Comparison of ENCODE assay signal across 8 mouse cellular contexts in the genomic region with DNA sequence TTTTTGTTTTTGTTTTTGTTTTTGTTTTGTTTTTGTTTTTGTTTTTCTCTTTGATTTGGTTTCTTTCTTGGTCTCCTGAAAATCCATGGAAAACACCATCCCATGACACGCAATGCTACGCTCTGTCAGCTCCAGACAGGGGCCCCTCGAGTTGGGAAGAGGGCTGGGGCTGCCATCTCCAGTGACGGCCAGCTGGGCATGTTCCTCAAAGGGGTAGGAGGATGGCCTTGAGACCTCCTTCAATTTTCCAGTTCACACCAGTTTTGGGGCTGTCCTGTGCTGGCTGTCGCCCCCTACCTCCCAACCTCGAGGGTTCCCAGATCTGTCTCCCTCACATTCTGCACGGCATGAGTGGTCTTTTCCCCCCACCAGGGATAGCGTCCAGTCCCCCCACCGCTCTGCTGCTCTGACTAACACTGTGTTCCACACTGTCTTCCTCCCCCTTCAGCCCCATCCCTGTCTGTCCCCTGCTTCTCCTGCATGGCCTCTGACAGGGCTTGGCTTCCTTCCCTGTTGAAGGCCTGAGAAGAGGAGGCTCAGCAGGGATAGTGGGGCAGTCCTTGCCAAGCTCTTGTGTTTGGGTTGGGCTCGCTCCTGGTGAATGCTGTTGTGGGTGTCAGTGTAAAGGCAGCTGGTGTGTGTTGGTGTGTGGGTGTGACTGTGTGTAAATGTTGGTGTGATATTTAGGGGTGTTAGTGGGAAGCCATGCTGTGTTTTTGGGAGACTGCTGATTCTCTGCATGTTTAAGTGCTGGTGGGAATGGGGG. TPM values are rescaled to one million over a fixed set of nuclear protein-coding genes. Genes with fewer than 3 reads are reported as not detected.
DNase-seq lines count a peak whose midpoint lies in the region; ATAC-seq lines count a peak whose summit lies in the region.

No protein-coding gene starts in this region.

- H3K36me3 ChIP-seq in embryonic facial prominence, embryonic 15.5 days = no peaks in the 10 kb centered on the region
- H3K36me3 ChIP-seq in limb, embryonic 10.5 days = no peaks in the 10 kb centered on the region

- H3K27me3 ChIP-seq in embryonic facial prominence, embryonic 15.5 days = 0 out of 2 replicates have a peak, but pooled peaks cover 3% of the 10 kb centered on the region
- H3K27me3 ChIP-seq in limb, embryonic 10.5 days (ENCODE audit: low read depth, poor library complexity, severe bottlenecking) = peaks cover 24% of the 10 kb centered on the region

- no peak overlapping the region for H3K9ac ChIP-seq in embryonic facial prominence, embryonic 15.5 days

- DNase-seq in layer of hippocampus, adult 18-20 months (ENCODE audit: low spot score in 2 of 2) = peak; percentile 77 to 81
- DNase-seq in layer of hippocampus, postnatal 25 days (ENCODE audit: extremely low spot score in 1 of 2, low spot score in 1 of 2) = no peak
- DNase-seq in left cerebral cortex, adult 11 months (ENCODE audit: low spot score) = peak; percentile 68
- peak; percentile 72 to 83 for DNase-seq in right cerebral cortex, postnatal 10 days (ENCODE audit: low spot score in 2 of 2)
- DNase-seq in kidney, postnatal 4 days = no peak
- DNase-seq in limb, embryonic 10.5 days (ENCODE audit: low spot score) = no peak

- no peak overlapping the region for H3K4me3 ChIP-seq in embryonic facial prominence, embryonic 15.5 days (replicated peaks)
- H3K4me3 ChIP-seq in limb, embryonic 10.5 days = no peak overlapping the region

- 51% methylated on average over 10 of the region's 10 CpGs for WGBS in embryonic facial prominence, embryonic 15.5 days
- 52% methylated on average over 10 of the region's 10 CpGs for whole genome bisulfite sequencing in limb, embryonic 10.5 days

- 0 out of 2 replicates have a peak overlapping the region, but pooled peaks have one; percentile 4 for H3K27ac ChIP-seq in embryonic facial prominence, embryonic 15.5 days (replicated peaks)
- H3K27ac ChIP-seq in limb, embryonic 10.5 days = no peak overlapping the region

- no peak for ATAC-seq in embryonic facial prominence, embryonic 15.5 days (ENCODE audit: insufficient number of reproducible peaks, low FRiP score, low TSS enrichment, low read depth)
- ATAC-seq in megakaryocyte progenitor cell, adult 5-6 weeks (replicated peaks; ENCODE audit: poor library complexity) = no peak

- no peaks in the 10 kb centered on the region for H3K9me3 ChIP-seq in embryonic facial prominence, embryonic 15.5 days (replicated peaks)
- no peaks in the 10 kb centered on the region for H3K9me3 ChIP-seq in limb, embryonic 10.5 days (replicated peaks)

- peaks cover 11% of the 10 kb centered on the region for H3K4me1 ChIP-seq in embryonic facial prominence, embryonic 15.5 days
- H3K4me1 ChIP-seq in limb, embryonic 10.5 days = peaks cover 27% of the 10 kb centered on the region

- no peak overlapping the region for H3K4me2 ChIP-seq in embryonic facial prominence, embryonic 15.5 days (replicated peaks)

RNA-seq across cellular contexts. Expression of a gene that starts 46.0 kb away (rescaled TPM):
- 100 to 1,000 TPM; 415 to 436 TPM for total RNA-seq in layer of hippocampus, adult 18-20 months (2021)
- 100 to 1,000 TPM; 404 to 465 TPM for total RNA-seq in layer of hippocampus, postnatal 25 days (2021)
- 1.7 and 1.8 TPM in 2 replicates for polyA plus RNA-seq in embryonic facial prominence, embryonic 15.5 days (2015; fragmentation: Nextera tagmentation; extraction: Ambion mirVana)
- not detected in 2 replicates for total RNA-seq in megakaryocyte progenitor cell, adult 5-6 weeks (2015)
- not detected in 2 replicates for total RNA-seq in megakaryocyte progenitor cell, adult 5-6 weeks (2017)
- 0.78 and 1.5 TPM in 2 replicates for polyA plus RNA-seq in limb, embryonic 10.5 days (2016; fragmentation: Nextera tagmentation; extraction: Ambion mirVana)

Comparison
In these comparisons a context has a peak if more than half of its experiments do, and no peak if none do; other contexts are left out.
1. DNase-seq: peak in layer of hippocampus, adult 18-20 months (2 of 2), left cerebral cortex, adult 11 months (single experiment) and right cerebral cortex, postnatal 10 days (2 of 2); none in layer of hippocampus, postnatal 25 days (0 of 2), kidney, postnatal 4 days (0 of 2) and limb, embryonic 10.5 days (single experiment).
2. RNA of a gene that starts 46.0 kb away (total RNA-seq): 404 to 465 TPM in layer of hippocampus, postnatal 25 days and 415 to 436 TPM in layer of hippocampus, adult 18-20 months; not detected in megakaryocyte progenitor cell, adult 5-6 weeks; every median in the first group is over 100 times any median in the second.